Mouse (Mus musculus) lung, adult 18-20 months (tissue): ENCODE measurements around the gene Arhgef16.

Experiments used
- DNase-seq, 2 experiments: peaks; one replicate each; pipeline ENCODE4 v3.0.0; 2022; ENCODE audit warnings: mixed read lengths in 2 of 2

The Arhgef16 gene

DNA sequence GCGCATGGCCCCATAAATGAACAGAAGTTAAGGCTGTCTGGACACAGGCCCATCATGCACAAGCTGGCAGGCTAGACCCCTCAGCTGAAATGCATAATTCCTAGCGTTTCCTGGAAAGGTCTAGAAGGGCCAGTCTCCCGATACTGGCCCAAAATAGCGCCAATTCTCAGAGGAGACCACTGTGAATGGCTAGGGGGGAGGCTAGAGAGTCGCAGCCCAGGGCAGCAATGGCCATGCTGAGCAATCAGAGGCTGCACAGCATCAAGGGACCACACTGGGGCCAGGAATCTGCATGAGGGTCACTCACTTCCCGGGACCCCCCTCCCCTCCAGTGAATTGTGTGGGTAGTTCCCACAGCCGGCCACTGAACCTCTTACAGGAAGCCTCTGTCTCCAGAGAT lies 17.8 kb downstream of the Arhgef16 start:
- DNase-seq: no peak

GRCm38 (mm10) chr4:154279481-154279880 lies 22.0 kb downstream of the Arhgef16 start:
- DNase-seq: no peak

GRCm38 (mm10) chr4:154273000-154273399 lies 28.5 kb downstream of the Arhgef16 start:
- DNase-seq: peak in 1 of 2 experiments; percentile 59

- peak; percentile 33 to 63 for DNase-seq
These were observed 32.0 kb downstream of the Arhgef16 start for GRCm38 (mm10) chr4:154269520-154269919.

GRCm38 (mm10) chr4:154267511-154267910 lies 34.0 kb downstream of the Arhgef16 start:
- no peak for DNase-seq

- no peak for DNase-seq
These were observed 39.4 kb downstream of the Arhgef16 start for GRCm38 (mm10) chr4:154262071-154262470.

- no peak for DNase-seq
These were observed 40.7 kb downstream of the Arhgef16 start for GRCm38 (mm10) chr4:154260755-154261154.

DNA sequence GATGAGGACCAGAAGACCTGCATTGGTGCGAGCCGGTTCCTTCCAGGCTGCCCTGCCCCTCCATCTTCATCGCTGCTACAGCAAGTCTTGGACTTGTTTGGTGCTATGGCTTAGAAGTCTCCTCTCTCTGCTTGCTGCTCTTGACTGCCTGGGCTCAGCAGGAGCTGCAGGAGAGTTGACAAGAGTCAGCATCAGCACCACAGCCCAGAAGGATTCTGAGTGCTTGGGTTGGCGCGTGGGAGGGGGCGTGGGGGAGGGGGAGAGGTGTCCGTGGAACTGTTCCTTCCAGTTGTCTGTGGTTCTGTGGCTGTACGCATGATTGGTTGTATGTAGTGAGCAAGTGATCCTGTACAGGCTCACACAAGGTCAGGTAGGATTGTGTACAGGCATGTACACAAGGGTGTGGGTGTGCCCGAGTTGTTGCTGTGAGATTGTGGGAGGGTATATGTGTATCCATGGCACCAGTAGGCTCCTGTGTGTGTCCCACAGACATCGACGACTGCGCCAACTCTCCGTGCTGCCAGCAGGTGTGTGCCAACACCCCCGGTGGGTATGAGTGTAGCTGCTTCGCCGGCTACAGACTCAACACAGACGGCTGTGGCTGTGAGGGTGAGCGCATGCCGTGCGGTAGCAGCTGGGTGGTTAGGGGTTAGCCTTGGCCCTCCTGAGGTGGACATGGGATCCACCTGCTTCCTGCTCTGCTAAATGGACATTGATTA lies 48.8 kb downstream of the Arhgef16 start:
- no peak for DNase-seq

GRCm38 (mm10) chr4:154249316-154249715 lies 52.2 kb downstream of the Arhgef16 start:
- DNase-seq: no peak

DNA sequence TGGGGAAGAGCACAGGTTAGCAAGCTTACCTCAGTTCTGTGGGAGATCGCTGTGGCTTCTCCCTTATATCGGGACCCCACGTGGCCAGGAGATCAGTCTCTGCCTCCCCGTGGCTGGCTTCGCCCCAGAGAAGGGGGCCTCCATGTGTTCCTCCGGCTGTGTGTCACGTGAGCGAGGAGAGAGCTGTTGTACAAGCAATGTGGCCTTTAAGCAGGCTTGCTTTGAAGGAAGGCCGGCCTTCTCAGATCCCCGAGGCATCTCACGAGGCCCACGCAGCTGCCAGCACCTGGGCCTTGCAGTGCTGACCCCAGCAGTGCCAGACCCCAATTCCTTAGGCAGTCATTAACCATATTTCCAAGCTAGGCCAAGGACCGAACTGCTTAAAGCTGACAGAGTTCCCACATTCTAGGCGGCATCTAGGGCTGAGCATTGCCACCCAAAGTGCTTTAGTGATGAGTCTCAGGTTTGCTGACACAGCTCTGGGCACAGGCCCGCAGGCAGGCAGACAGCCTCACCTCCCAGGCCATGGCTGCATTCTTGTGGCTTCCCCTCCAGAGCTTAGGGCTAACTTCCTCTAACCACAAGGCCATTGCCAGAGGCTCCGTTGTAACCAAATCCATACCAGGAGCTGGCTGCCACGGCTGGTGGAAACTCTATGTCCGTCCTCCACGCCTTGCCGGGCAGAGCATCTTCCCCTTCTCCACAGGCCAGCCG lies 53.2 kb downstream of the Arhgef16 start:
- no peak for DNase-seq

GRCm38 (mm10) chr4:154247207-154248091 lies 54.0 kb downstream of the Arhgef16 start:
- DNase-seq: no peak

DNA sequence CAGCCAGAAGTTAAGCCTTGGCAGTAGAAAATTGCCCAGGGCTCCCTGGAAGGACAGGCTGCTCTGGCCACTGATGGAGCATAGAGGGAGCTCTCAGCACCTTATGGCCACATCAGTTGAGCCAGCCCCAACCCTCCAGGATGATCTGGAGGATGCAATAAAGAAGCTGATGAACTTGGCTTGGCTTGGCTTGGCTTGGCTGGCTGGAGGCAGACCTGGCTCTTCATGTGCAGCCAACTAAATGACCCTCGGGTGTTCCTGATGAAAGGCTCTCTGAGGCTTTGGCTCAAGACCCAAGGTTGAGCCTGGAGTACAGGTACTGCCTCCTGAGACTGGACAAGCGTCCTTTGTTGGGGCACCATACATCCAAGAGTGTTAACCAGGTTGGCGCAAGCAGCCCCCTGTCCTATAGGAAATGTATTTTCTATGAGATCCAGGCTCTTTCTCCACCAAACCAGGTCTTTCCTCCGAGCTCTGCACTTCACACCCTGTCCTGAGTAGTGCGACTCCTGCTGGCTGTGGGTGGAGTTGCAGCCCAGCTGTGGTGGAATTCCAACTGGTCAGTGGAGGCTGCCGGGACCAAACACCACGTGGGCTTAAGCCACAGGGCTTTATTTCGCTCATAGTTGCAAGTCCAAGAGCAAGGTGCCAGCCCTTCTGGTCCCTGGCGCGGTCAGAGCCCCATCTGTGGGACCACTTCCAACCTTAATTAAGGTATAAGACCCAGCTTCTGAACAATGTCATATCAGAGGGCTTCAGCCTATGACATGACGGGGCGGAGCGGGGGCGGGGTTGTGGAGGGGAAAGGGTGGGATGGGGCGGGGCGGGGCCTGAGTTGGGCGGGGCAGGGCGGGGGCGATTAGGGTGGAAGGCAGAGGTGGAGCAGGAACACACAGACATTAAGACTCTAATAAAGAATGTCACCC lies 55.1 kb downstream of the Arhgef16 start:
- peak; percentile 77 to 85 for DNase-seq

- DNase-seq: peak in 1 of 2 experiments; percentile 33
These were observed 56.1 kb downstream of the Arhgef16 start for GRCm38 (mm10) chr4:154245342-154245741.

DNA sequence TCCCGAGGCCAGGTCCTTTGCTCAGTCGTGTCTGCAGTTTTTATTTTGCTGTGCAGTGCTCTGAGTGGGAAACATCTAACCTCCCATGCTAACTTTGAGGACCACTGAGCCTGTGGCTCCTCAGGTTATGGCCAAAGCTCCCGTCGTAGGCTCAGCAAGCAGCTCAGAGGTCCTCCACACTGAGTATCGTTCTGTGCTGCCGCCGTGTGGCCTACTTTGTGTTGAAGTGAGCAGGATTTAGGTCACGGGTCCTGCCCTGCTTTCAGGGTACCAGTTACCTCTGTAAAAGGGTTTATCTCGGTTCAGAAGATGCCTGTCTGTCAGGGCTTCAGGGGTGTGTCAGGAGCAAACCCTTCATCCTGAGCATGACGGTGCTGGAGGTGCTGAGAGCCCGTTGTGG lies 60.9 kb downstream of the Arhgef16 start:
- no peak for DNase-seq

GRCm38 (mm10) chr4:154239199-154239598 lies 62.3 kb downstream of the Arhgef16 start:
- no peak for DNase-seq

DNA sequence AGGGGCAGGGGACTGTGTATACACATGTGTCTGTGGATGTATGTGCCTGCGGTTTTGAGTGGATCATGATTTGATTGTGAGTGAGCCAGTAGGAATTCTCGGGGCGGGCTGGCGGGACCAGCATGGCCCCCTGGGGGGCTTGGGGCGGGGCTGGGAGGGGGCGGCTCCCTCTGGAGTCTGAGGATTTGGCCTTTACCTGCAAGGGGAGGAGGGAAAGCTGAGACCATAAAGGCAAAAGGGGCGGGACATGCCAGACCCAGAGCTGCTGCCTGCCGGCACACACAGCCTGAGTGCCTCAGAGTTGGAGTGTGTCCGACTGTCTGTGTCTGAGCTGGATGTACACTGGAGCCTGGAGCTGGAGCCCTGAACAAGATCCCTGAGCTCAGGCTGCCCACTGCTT lies 64.2 kb downstream of the Arhgef16 start:
- DNase-seq: no peak

- DNase-seq: no peak
These were observed 64.6 kb downstream of the Arhgef16 start for GRCm38 (mm10) chr4:154236893-154237292.

DNA sequence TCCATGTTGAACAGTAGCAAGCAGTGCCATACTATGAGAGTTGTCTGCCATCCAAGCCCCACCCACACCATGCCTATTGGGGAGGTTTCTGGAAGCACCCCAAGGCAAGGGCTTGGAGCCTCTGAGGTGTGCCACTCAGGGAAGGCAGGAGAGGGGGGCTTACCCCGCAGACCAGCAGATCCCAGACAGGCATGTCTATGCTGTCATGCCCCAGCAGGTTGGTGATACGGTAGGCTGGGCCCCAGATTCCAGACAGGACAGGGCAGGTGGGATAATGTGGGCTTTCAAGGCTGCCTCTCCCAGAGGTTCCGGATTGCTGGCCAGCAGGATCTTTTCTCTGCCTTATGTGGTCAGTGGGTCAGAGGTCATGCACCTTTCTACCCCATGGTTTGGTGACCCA lies 65.5 kb downstream of the Arhgef16 start:
- no peak for DNase-seq

GRCm38 (mm10) chr4:154232295-154232694 lies 69.2 kb downstream of the Arhgef16 start:
- no peak for DNase-seq

DNA sequence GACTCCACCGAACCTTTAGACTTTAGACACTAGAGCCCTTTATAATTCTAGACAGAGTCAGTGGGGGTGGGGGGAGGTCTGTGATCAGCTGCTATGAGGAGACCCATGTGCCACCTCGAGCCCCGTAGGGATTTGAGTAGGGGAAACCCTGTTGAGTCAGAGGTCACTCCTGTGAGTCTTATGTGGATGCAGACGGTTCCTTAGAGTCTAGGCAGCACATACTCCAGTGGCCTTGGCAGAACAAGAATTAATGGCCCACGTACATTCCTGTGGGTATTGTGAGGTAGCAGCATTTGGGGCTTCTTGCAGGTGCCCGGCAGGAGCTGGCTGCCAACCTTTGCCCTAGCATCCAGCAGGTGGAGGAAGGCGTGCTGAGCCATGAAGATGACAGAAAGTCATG lies 70.1 kb downstream of the Arhgef16 start:
- DNase-seq: no peak

DNA sequence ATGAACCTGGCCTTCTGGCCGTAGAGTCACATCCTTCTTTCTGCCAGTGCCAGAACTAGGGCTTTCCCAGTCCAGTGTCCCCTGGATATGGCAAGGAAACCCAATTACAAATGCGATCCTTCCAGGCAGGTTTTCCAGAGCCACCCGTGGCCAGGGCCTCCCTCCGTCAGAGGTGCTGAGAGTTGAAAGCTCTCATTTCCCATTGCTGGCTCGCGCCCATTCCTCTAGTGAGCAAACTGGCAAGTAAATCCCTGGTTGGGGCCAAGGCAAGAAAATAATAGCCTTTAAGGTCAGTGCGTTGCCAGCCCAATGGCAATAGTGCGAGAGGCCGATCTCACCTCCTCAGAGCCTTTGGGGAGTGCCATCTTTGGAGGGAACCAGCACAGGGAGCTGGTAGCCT lies 71.9 kb downstream of the Arhgef16 start:
- DNase-seq: no peak
